In genomic region chr14:12455064-12455591, GRCm38 (mm10) we compare ENCODE assay signal across 28 mouse cellular contexts.
A peak's percentile ranks its signal among the peaks of the same experiment; 100 is the strongest.
DNase-seq lines count a peak whose midpoint lies in the region; ATAC-seq and TF ChIP-seq lines count a peak whose summit lies in the region.
"Had no signal": no experiment of that assay in that cellular context is flagged by ENCODE, and none has a peak within 500 bp of the region (broad histone marks: within the 10 kb centered on the region; RNA-seq: fewer than 3 reads in every experiment).

No protein-coding gene starts in this region.

- intact Hi-C loops in left cerebral cortex, adult 2 months (cut with DNase I) = no loop called here

- no peak for TF ChIP-seq POLR2A in cortical plate, adult 2 months (IDR thresholded peaks at IDR 0.05; ENCODE audit: extremely low read depth, insufficient read depth, low read length)

- TF ChIP-seq CTCF in left cerebral cortex, adult 2 months (IDR thresholded peaks at IDR 0.05) = no peak
- no peak for TF ChIP-seq CTCF in cortical plate, adult 2 months (IDR thresholded peaks at IDR 0.05; ENCODE audit: extremely low read depth, insufficient read depth, low read length)

- no peak for DNase-seq in forebrain, embryonic 11.5 days (ENCODE audit: low spot score)
- DNase-seq in left cerebral cortex, adult 2 months (ENCODE audit: extremely low spot score in 1 of 2, low spot score in 2 of 2) = no peak
- DNase-seq in left cerebral cortex, adult 8-10 months (ENCODE audit: low spot score in 2 of 2) = no peak
- no peak for DNase-seq in adrenal gland, postnatal 25 days
- DNase-seq in adrenal gland, adult 18-20 months (ENCODE audit: low spot score in 2 of 2) = no peak
- DNase-seq: adrenal gland, postnatal 10 days; cerebellum, adult 11 months; cerebellum, adult 2 months; cerebellum, postnatal 10 days; cerebellum, postnatal 36 days; gastrocnemius, postnatal 25 days; heart, adult 18-20 months; heart, postnatal 10 days; heart, postnatal 36 days; kidney, adult 11 months; kidney, adult 9 months had no signal

- no peak overlapping the region for H3K4me3 ChIP-seq in forebrain, embryonic 12.5 days (replicated peaks)
- no peak overlapping the region for H3K4me3 ChIP-seq in forebrain, embryonic 11.5 days (ENCODE audit: low read depth, low read length)
- H3K4me3 ChIP-seq in left cerebral cortex, adult 2 months = no peak overlapping the region
- no peak overlapping the region for H3K4me3 ChIP-seq in cortical plate, adult 2 months (ENCODE audit: insufficient read depth, low read length)
- H3K4me3 ChIP-seq in forebrain, embryonic 16.5 days (replicated peaks; ENCODE audit: low read length) = no peak overlapping the region
- H3K4me3 ChIP-seq: embryonic facial prominence, embryonic 12.5 days; embryonic facial prominence, embryonic 15.5 days; heart, embryonic 12.5 days; heart, embryonic 15.5 days; hindbrain, embryonic 10.5 days; hindbrain, embryonic 13.5 days; intestine, embryonic 15.5 days had no signal

- 67% methylated on average over 8 of the region's 8 CpGs for WGBS in forebrain, embryonic 12.5 days
- WGBS in forebrain, embryonic 11.5 days = 71% methylated on average over 8 of the region's 8 CpGs
- 45% methylated on average over 8 of the region's 8 CpGs for WGBS in forebrain, embryonic 16.5 days

- ATAC-seq in forebrain, embryonic 12.5 days (ENCODE audit: low FRiP score) = peak; percentile 20; the same call in 1 of the 2 replicates
- ATAC-seq in forebrain, embryonic 11.5 days (replicated peaks; ENCODE audit: low FRiP score) = no peak
- ATAC-seq in forebrain, embryonic 16.5 days = peak; percentile 70
- ATAC-seq: activated CD4-positive, CD25-positive, alpha-beta regulatory T cell, adult 4 months; hindbrain, embryonic 16.5 days; intestine, embryonic 15.5 days had no signal

- no peaks in the 10 kb centered on the region for H3K9me3 ChIP-seq in forebrain, embryonic 12.5 days
- H3K9me3 ChIP-seq in forebrain, embryonic 11.5 days (ENCODE audit: control insufficient read depth, low read length) = no peaks in the 10 kb centered on the region
- H3K9me3 ChIP-seq in forebrain, embryonic 16.5 days (ENCODE audit: control insufficient read depth, low read length) = no peaks in the 10 kb centered on the region
- H3K9me3 ChIP-seq: embryonic facial prominence, embryonic 12.5 days; embryonic facial prominence, embryonic 15.5 days; heart, embryonic 12.5 days; heart, embryonic 15.5 days; hindbrain, embryonic 10.5 days; hindbrain, embryonic 13.5 days; intestine, embryonic 15.5 days had no signal

- no peak overlapping the region for H3K4me2 ChIP-seq in forebrain, embryonic 12.5 days
- no peak overlapping the region for H3K4me2 ChIP-seq in forebrain, embryonic 11.5 days (ENCODE audit: low read depth, low read length, severe bottlenecking)
- H3K4me2 ChIP-seq in forebrain, embryonic 16.5 days (ENCODE audit: low read length) = no peak overlapping the region
- H3K4me2 ChIP-seq: embryonic facial prominence, embryonic 12.5 days; embryonic facial prominence, embryonic 15.5 days; heart, embryonic 12.5 days; heart, embryonic 15.5 days; hindbrain, embryonic 13.5 days; intestine, embryonic 15.5 days had no signal

- no peak overlapping the region for H3K9ac ChIP-seq in forebrain, embryonic 12.5 days
- no peak overlapping the region for H3K9ac ChIP-seq in forebrain, embryonic 11.5 days (ENCODE audit: low read length)
- H3K9ac ChIP-seq in forebrain, embryonic 16.5 days (replicated peaks; ENCODE audit: low read depth, low read length) = no peak overlapping the region
- H3K9ac ChIP-seq: embryonic facial prominence, embryonic 12.5 days; embryonic facial prominence, embryonic 15.5 days; heart, embryonic 12.5 days; heart, embryonic 15.5 days; hindbrain, embryonic 13.5 days; intestine, embryonic 15.5 days had no signal

- no peaks in the 10 kb centered on the region for H3K36me3 ChIP-seq in forebrain, embryonic 12.5 days (replicated peaks)
- no peaks in the 10 kb centered on the region for H3K36me3 ChIP-seq in forebrain, embryonic 11.5 days (ENCODE audit: control insufficient read depth, insufficient read depth, low read length)
- no peaks in the 10 kb centered on the region for H3K36me3 ChIP-seq in forebrain, embryonic 16.5 days (ENCODE audit: control insufficient read depth, insufficient read depth)
- H3K36me3 ChIP-seq: embryonic facial prominence, embryonic 12.5 days; embryonic facial prominence, embryonic 15.5 days; heart, embryonic 12.5 days; heart, embryonic 15.5 days; hindbrain, embryonic 10.5 days; intestine, embryonic 15.5 days had no signal

- H3K27ac ChIP-seq in forebrain, embryonic 12.5 days = no peak overlapping the region
- no peak overlapping the region for H3K27ac ChIP-seq in forebrain, embryonic 11.5 days (ENCODE audit: low read depth, low read length)
- H3K27ac ChIP-seq in left cerebral cortex, adult 2 months = peak overlapping the region; percentile 47
- 0 out of 2 replicates have a peak overlapping the region, but pooled peaks have one; percentile 49 for H3K27ac ChIP-seq in cortical plate, adult 2 months (ENCODE audit: insufficient read depth, low read length)
- no peak overlapping the region for H3K27ac ChIP-seq in forebrain, embryonic 16.5 days (ENCODE audit: low read length)
- H3K27ac ChIP-seq: embryonic facial prominence, embryonic 12.5 days; embryonic facial prominence, embryonic 15.5 days; heart, embryonic 15.5 days; hindbrain, embryonic 10.5 days; hindbrain, embryonic 13.5 days; intestine, embryonic 15.5 days had no signal

- H3K4me1 ChIP-seq in forebrain, embryonic 12.5 days = 0 out of 2 replicates have a peak, but pooled peaks cover 5% of the 10 kb centered on the region
- H3K4me1 ChIP-seq in forebrain, embryonic 11.5 days (replicated peaks; ENCODE audit: control insufficient read depth, insufficient read depth, low read length) = 0 out of 2 replicates have a peak, but pooled peaks cover 4% of the 10 kb centered on the region
- peaks cover 7% of the 10 kb centered on the region for H3K4me1 ChIP-seq in cortical plate, adult 2 months (ENCODE audit: control insufficient read depth, insufficient read depth, low read length)
- peaks cover 10% of the 10 kb centered on the region for H3K4me1 ChIP-seq in forebrain, embryonic 16.5 days (replicated peaks; ENCODE audit: control insufficient read depth, insufficient read depth, low read length)
- H3K4me1 ChIP-seq: embryonic facial prominence, embryonic 12.5 days; heart, embryonic 12.5 days; heart, embryonic 15.5 days; intestine, embryonic 15.5 days had no signal

- no peaks in the 10 kb centered on the region for H3K27me3 ChIP-seq in forebrain, embryonic 12.5 days
- H3K27me3 ChIP-seq in forebrain, embryonic 11.5 days (ENCODE audit: control insufficient read depth, insufficient read depth, low read length) = no peaks in the 10 kb centered on the region
- no peaks in the 10 kb centered on the region for H3K27me3 ChIP-seq in forebrain, embryonic 16.5 days (replicated peaks; ENCODE audit: control insufficient read depth, insufficient read depth, low read length)
- H3K27me3 ChIP-seq: embryonic facial prominence, embryonic 15.5 days; heart, embryonic 12.5 days; heart, embryonic 15.5 days; hindbrain, embryonic 13.5 days; intestine, embryonic 15.5 days had no signal

Comparison
In these comparisons a context has a peak if more than half of its experiments do, and no peak if none do; other contexts are left out.
1. H3K27ac ChIP-seq: peak in left cerebral cortex, adult 2 months (single experiment) and cortical plate, adult 2 months (single experiment); none in forebrain, embryonic 12.5 days (single experiment), forebrain, embryonic 11.5 days (single experiment) and forebrain, embryonic 16.5 days (single experiment).